Mouse (Mus musculus) embryonic facial prominence, embryonic 12.5 days (tissue): Measurements from ENCODE around the gene Tmem191c. TPM values are rescaled to one million over a fixed set of nuclear protein-coding genes. Genes with fewer than 3 reads are reported as not detected.
"Not testable (repeated sequence)": the region's sequence is repeated elsewhere in the genome, so short reads cannot be mapped to it uniquely, and the experiment has no call there.

ENCODE experiments used
- ATAC-seq: fragments of 200-750 bp; cut with Nextera tagmentation; 2 replicates; pipeline ENCODE4 v1.8.0; 2017; ENCODE audit not compliant: insufficient number of reproducible peaks, insufficient read depth, low FRiP score, low TSS enrichment
- H3K27ac ChIP-seq: fragments of 300-500 bp; sonication (generic); 2 replicates; pipeline ENCODE4 v1.5.1; 2016; ENCODE audit warnings: mild to moderate bottlenecking
- H3K27me3 ChIP-seq: fragments of 300-500 bp; sonication (generic); 2 replicates; pipeline ENCODE4 v1.6.1; 2016; ENCODE audit warnings: mild to moderate bottlenecking, moderate library complexity
- H3K36me3 ChIP-seq: fragments of 300-500 bp; sonication (generic); 2 replicates; pipeline ENCODE4 v1.6.1; 2016; ENCODE audit warnings: mild to moderate bottlenecking
- H3K4me1 ChIP-seq: fragments of 300-500 bp; sonication (generic); 2 replicates; pipeline ENCODE4 v1.6.1; 2016
- H3K4me2 ChIP-seq: fragments of 300-500 bp; sonication (generic); replicated peaks from 2 replicates; pipeline ENCODE4 v1.6.1; 2016; ENCODE audit warnings: mild to moderate bottlenecking, moderate library complexity
- H3K4me3 ChIP-seq: fragments of 300-500 bp; sonication (generic); 2 replicates; pipeline ENCODE4 v1.5.1; 2016; ENCODE audit warnings: mild to moderate bottlenecking
- H3K9ac ChIP-seq: fragments of 300-500 bp; sonication (generic); 2 replicates; pipeline ENCODE4 v1.6.1; 2016; ENCODE audit warnings: mild to moderate bottlenecking, moderate library complexity
- H3K9me3 ChIP-seq: fragments of 300-500 bp; sonication (generic); 2 replicates; pipeline ENCODE4 v1.6.1; 2016; ENCODE audit warnings: mild to moderate bottlenecking, moderate library complexity
- WGBS: fragments of 180-500 bp; shearing (Covaris S2); methylation state at CpG from one replicate; pipeline ENCODE4 v1.1.7; 2016; 5-methylcytosine and 5-hydroxymethylcytosine counted together
- polyA plus RNA-seq: library from polyadenylated mRNA; unstranded; fragments of >200 nt; fragmentation: Nextera tagmentation; extraction: Ambion mirVana; gene quantifications from 2 replicates; pipeline ENCODE4 v1.2.1, GENCODE M21; 2016

The Tmem191c gene
- polyA plus RNA-seq: 15.0 TPM in 2 replicates

DNA sequence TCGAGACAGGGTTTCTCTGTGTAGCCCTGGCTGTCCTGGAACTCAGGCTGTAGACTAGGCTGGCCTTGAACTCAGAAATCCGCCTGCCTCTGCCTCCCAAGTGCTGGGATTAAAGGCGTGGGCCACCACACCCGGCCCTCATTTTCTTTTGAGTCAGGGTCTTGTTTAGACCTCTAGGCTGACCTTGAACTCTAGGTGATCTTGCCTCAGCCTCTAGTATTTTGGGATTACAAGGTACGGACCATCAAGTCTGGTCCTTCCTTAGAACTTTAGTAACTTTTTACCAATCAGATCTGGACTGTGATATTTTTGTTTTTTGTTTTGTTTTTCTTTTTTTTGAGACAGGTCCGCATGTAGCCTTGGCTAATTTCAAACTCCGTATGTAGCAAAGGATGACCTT is at the start of gene Tmem191c:
Gene Tmem191c (plus strand): TSS at position 357 of the 400 bp plus-strand sequence.
- Histone ChIP-seq H3K4me2 (peak within 1 kb of the TSS; percentile 86), H3K27me3 (peaks cover 32% of the 10 kb centered on the region), H3K4me1 (peaks cover 16% of the 10 kb centered on the region), H3K36me3 (peaks cover 11% of the 10 kb centered on the region; the same call in 1 of the 2 replicates), H3K9ac (peak within 1 kb of the TSS; percentile 35), H3K4me3 (peak within 1 kb of the TSS; percentile 55), H3K9me3 (no peaks in the 10 kb centered on the region), H3K27ac (no peak within 1 kb of the TSS)
- whole genome bisulfite sequencing: 59% methylated on average over 7 of the region's 7 CpGs
- no peak for ATAC-seq

- H3K4me3 ChIP-seq: no peak overlapping the region
- peaks cover 5% of the 10 kb centered on the region; the same call in 1 of the 2 replicates for H3K9me3 ChIP-seq
- H3K9ac ChIP-seq: no peak overlapping the region
- H3K36me3 ChIP-seq: no peaks in the 10 kb centered on the region
- H3K27ac ChIP-seq: no peak overlapping the region
- no peaks in the 10 kb centered on the region for H3K27me3 ChIP-seq
- no peak overlapping the region for H3K4me2 ChIP-seq
- no peak for ATAC-seq
- no peaks in the 10 kb centered on the region for H3K4me1 ChIP-seq
These were observed 49.4 kb upstream of the Tmem191c start for GRCm38 (mm10) chr16:17226496-17226895.

DNA sequence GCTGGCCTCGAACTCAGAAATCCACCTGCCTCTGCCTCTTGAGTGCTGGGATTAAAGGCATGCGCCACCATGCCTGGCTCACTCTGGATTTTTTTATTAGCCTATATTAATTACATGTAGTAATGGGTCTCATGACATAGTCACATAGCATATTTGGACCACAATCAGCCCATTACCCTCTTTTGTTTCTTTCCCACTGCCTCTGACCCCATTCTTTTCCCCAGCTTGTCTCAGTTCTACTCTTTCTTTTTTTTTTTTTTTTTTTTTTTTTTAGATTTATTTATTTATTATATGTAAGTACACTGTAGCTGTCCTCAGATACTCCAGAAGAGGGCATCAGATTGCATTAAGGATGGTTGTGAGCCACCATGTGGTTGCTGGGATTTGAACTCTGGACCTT is 44.4 kb upstream of the Tmem191c start:
- H3K4me1 ChIP-seq: peaks cover 21% of the 10 kb centered on the region
- H3K9me3 ChIP-seq, H3K9ac ChIP-seq, H3K27me3 ChIP-seq, H3K4me2 ChIP-seq, H3K4me3 ChIP-seq, H3K27ac ChIP-seq, H3K36me3 ChIP-seq, ATAC-seq: not testable (repeated sequence)
- 93% methylated on average over 2 of the region's 2 CpGs for WGBS

DNA sequence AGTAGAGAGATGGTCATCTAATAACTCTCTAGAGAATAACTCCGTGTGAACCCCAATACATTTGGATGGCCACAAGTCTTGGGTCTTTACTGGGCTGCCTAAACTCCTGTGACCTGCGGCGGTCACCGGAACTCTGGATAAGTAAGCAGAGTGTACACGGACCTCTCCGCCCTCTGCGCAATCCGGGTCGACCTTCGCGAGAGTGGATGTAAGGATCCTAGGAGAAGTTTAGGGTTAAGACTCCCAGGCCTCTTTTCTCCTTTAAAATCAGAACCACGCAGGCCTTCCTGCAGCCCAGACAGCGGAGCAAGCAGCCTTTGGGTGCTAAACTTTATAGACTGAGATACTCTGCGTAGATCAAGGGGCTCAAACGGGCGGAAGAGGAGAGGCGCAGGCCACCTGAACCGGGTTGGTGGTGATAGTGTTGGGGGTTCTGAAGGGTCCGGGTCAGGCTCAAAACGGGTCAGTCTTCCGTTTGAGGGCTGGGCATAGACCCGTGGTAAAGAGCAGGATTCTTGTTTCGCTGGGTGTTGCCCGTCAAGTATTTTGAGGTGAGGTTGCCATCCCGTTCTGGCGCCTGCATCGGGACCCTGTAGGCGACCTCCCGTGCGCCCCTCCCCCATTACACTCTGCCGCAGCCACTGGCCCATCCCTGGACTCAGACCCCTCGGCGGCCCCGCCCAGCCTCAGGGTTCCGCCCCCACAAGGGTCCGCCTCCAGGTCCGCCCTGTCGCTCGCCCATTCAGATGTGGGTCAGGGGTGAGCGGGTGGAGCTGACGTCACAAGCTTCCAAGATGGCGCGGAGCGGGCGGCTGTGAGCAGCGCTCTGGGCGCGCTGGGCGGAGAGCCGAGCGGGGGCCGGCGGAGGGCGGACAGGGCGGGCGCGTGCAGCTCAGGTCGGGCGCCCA is 42.8 kb upstream of the Tmem191c start, which contains the start of gene Hic2:
Gene Hic2 (plus strand): TSS at position 779 of the 908 bp plus-strand sequence.
- under 1% methylated on average over 59 of the region's 59 CpGs for WGBS
- peak within 1 kb of the TSS; percentile 75 for H3K9ac ChIP-seq
- H3K4me2 ChIP-seq: peak within 1 kb of the TSS; percentile 94
- H3K4me1 ChIP-seq: peaks cover 22% of the 10 kb centered on the region
- H3K36me3 ChIP-seq: no peaks in the 10 kb centered on the region
- no peaks in the 10 kb centered on the region for H3K27me3 ChIP-seq
- peak; percentile 98 for ATAC-seq
- peaks cover 5% of the 10 kb centered on the region; the same call in 1 of the 2 replicates for H3K9me3 ChIP-seq
- H3K27ac ChIP-seq: peak within 1 kb of the TSS; percentile 92
- H3K4me3 ChIP-seq: peak within 1 kb of the TSS; percentile 88

- Histone ChIP-seq H3K4me3 (peak overlapping the region; percentile 88), H3K27me3 (no peaks in the 10 kb centered on the region), H3K36me3 (no peaks in the 10 kb centered on the region), H3K9ac (peak overlapping the region; percentile 75), H3K4me1 (peaks cover 24% of the 10 kb centered on the region), H3K27ac (peak overlapping the region; percentile 92), H3K4me2 (peak overlapping the region; percentile 94), H3K9me3 (peaks cover 5% of the 10 kb centered on the region; the same call in 1 of the 2 replicates)
- under 1% methylated on average over 62 of the region's 62 CpGs for WGBS
- peak; percentile 68 for ATAC-seq
These were observed 42.0 kb upstream of the Tmem191c start for GRCm38 (mm10) chr16:17233702-17234498.

DNA sequence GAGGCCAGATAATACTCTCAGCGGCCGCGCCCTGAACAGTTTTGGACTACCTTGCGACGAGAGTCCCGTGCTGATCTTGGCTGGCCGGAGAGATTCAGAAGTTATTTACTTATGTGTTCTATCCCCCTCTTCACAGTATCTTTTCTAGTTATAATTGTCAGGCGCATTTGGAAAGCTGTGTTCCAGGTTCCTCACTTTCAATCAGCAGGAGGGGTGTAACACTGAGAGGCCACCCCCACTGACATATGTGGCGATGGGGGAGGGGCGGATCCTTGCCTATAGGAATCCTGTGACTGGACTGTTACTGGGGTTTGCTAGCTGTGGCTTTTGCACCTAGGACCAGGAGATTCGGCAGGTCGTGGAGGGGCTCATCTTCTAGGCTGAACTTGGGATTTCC is 41.4 kb upstream of the Tmem191c start:
- WGBS: 2% methylated on average over 12 of the region's 12 CpGs
- peaks cover 4% of the 10 kb centered on the region; the same call in 1 of the 2 replicates for H3K9me3 ChIP-seq
- H3K27ac ChIP-seq: peak overlapping the region; percentile 92
- no peaks in the 10 kb centered on the region for H3K27me3 ChIP-seq
- no peaks in the 10 kb centered on the region for H3K36me3 ChIP-seq
- H3K4me2 ChIP-seq: peak overlapping the region; percentile 94
- H3K4me1 ChIP-seq: peaks cover 27% of the 10 kb centered on the region
- peak overlapping the region; percentile 88 for H3K4me3 ChIP-seq
- no peak for ATAC-seq
- peak overlapping the region; percentile 75 for H3K9ac ChIP-seq

- H3K4me2 ChIP-seq: peak overlapping the region; percentile 94
- 46% methylated on average over 9 of the region's 9 CpGs for WGBS
- peak overlapping the region; percentile 38; the same call in 1 of the 2 replicates for H3K27ac ChIP-seq
- H3K4me3 ChIP-seq: peak overlapping the region; percentile 88
- H3K4me1 ChIP-seq: peaks cover 32% of the 10 kb centered on the region
- ATAC-seq: no peak
- no peaks in the 10 kb centered on the region for H3K36me3 ChIP-seq
- no peaks in the 10 kb centered on the region for H3K27me3 ChIP-seq
- no peaks in the 10 kb centered on the region; the same call in 1 of the 2 replicates for H3K9me3 ChIP-seq
- H3K9ac ChIP-seq: peak overlapping the region; percentile 75
These were observed 40.8 kb upstream of the Tmem191c start for GRCm38 (mm10) chr16:17234916-17235665.

GRCm38 (mm10) chr16:17237634-17238033 is 38.2 kb upstream of the Tmem191c start:
- no peak overlapping the region for H3K4me3 ChIP-seq
- no peak for ATAC-seq
- WGBS: 88% methylated on average over 3 of the region's 3 CpGs
- no peaks in the 10 kb centered on the region for H3K27me3 ChIP-seq
- H3K36me3 ChIP-seq: no peaks in the 10 kb centered on the region
- H3K9ac ChIP-seq: no peak overlapping the region
- no peak overlapping the region for H3K4me2 ChIP-seq
- no peak overlapping the region for H3K27ac ChIP-seq
- H3K9me3 ChIP-seq: no peaks in the 10 kb centered on the region
- peaks cover 32% of the 10 kb centered on the region for H3K4me1 ChIP-seq

DNA sequence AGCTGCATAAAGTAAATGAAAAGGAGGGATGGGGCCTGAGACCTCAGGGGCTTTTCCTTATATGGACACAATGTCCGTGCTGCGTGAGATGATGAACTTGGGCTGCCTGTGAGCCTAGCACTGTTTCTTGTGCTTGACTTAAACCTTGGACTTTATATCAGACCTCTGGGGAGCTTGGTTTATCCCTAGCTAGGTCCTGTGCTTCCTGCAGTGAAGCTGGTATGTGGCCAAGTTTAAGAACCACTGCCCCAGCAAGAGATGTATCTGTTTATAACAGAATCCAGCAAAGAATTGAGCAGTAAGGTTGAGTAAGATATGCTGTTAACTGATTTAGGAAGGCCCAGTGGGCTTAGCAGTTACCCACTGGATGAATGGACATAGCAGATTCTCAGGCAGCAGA is 36.5 kb upstream of the Tmem191c start:
- 76% methylated on average over 2 of the region's 2 CpGs for WGBS
- no peaks in the 10 kb centered on the region for H3K9me3 ChIP-seq
- no peak for ATAC-seq
- H3K9ac ChIP-seq: no peak overlapping the region
- no peak overlapping the region for H3K27ac ChIP-seq
- H3K4me2 ChIP-seq: no peak overlapping the region
- peaks cover 40% of the 10 kb centered on the region for H3K4me1 ChIP-seq
- H3K27me3 ChIP-seq: no peaks in the 10 kb centered on the region
- H3K36me3 ChIP-seq: no peaks in the 10 kb centered on the region
- H3K4me3 ChIP-seq: no peak overlapping the region

GRCm38 (mm10) chr16:17243731-17244130 is 32.1 kb upstream of the Tmem191c start:
- Histone ChIP-seq H3K4me1 (peaks cover 17% of the 10 kb centered on the region), H3K4me3 (no peak overlapping the region), H3K27ac (no peak overlapping the region), H3K36me3 (no peaks in the 10 kb centered on the region), H3K4me2 (no peak overlapping the region), H3K9me3 (no peaks in the 10 kb centered on the region), H3K27me3 (no peaks in the 10 kb centered on the region), H3K9ac (no peak overlapping the region)
- ATAC-seq: no peak
- WGBS: 58% methylated on average over 1 of the region's 1 CpGs

DNA sequence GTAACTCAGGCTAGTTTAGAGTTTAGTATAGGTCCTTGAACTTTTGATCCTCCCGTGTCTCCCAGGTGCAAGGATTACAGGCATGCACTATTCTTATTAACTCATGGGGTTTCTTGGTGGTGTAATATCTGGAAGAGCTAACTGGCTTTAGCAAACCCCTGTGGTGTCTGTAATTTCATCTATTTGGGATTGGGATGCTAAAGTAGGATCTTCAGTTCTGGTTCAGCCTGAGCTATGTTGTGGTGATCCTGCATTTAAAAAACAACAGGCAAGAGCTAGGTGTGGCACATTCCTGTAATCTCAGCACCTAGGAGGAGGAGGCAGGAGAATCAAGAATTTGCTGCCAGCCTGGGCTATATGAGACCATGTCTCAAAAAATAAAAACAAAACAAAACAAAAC is 30.9 kb upstream of the Tmem191c start:
- WGBS: 68% methylated on average over 1 of the region's 1 CpGs
- no peaks in the 10 kb centered on the region for H3K27me3 ChIP-seq
- no peak overlapping the region for H3K4me2 ChIP-seq
- ATAC-seq: no peak
- no peak overlapping the region for H3K4me3 ChIP-seq
- H3K9ac ChIP-seq: no peak overlapping the region
- peaks cover 8% of the 10 kb centered on the region for H3K4me1 ChIP-seq
- H3K9me3 ChIP-seq: no peaks in the 10 kb centered on the region
- H3K36me3 ChIP-seq: no peaks in the 10 kb centered on the region
- H3K27ac ChIP-seq: no peak overlapping the region
